8 mouse cellular contexts compared by ENCODE assay signal in the genomic region with DNA sequence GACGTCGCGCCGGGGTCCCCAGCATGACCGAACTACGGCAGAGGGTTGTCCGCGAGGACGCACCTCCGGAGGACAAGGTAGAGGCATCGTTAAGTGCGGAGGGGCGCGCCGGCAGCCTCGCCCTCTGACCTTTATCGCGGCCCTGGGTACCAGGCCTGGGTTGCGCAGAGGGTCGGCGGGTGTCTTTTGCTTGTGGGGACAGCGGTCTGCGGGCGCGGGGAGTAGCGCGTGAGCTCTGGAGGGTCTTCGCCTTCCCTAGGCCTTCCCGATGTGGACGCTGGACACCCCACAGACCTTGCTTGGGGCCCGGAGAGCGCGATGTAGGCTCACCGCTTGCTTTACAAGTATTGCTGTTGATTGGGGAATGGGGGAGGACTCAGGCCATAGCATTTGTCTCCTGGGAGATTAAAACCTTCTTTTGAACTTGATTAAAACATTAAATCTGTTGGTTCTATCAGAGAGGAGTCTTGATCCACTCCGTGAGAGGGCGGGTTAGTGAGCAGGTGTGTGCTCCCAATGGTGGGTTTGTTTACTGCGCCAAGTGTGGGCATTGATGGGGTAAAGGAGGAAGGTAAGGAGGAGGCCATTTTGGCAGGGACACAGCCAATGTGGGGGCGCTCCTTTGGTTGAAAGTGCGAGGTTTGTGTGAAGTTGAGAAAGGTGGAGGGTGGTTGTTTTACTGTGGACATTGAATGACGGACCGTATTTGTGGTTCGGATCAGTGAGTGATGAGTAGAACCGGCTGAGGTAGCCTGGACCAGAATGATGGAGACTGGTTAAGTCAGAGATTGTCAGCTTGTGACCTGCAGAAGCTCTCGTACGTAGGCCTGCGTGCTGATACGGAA. TPM values are rescaled to one million over a fixed set of nuclear protein-coding genes. Genes with fewer than 3 reads are reported as not detected.
DNase-seq lines count a peak whose midpoint lies in the region; ATAC-seq and TF ChIP-seq lines count a peak whose summit lies in the region.

No protein-coding gene starts in this region.

- under 1% methylated on average over 45 of the region's 47 CpGs for WGBS in limb, embryonic 14.5 days

- H3K4me3 ChIP-seq in E14TG2a.4 (replicated peaks; ENCODE audit: low read length): peak overlapping the region; percentile 94
- peak overlapping the region; percentile 93 for H3K4me3 ChIP-seq in limb, embryonic 14.5 days (replicated peaks; ENCODE audit: low read length)

- peak; percentile 45 to 84 for DNase-seq in adrenal gland, adult (ENCODE audit: inconsistent age in 2 of 2, low spot score in 1 of 2)
- no peak for DNase-seq in adrenal gland, postnatal 25 days
- peak; percentile 31 to 45 for DNase-seq in cerebellum, postnatal 36 days
- DNase-seq in limb, embryonic 14.5 days (ENCODE audit: low spot score): peak; percentile 17
- peak; percentile 47 for DNase-seq in neural tube, embryonic 10.5 days (ENCODE audit: extremely low spot score, low spot score)
- DNase-seq in thymus, postnatal 14 days: peak; percentile 60

- peak overlapping the region; percentile 83 for H3K9ac ChIP-seq in limb, embryonic 14.5 days (ENCODE audit: low read depth, low read length, severe bottlenecking)

- peak overlapping the region; percentile 46 for H3K27ac ChIP-seq in limb, embryonic 14.5 days (replicated peaks; ENCODE audit: low read depth, low read length)

- TF ChIP-seq CTCF in E14TG2a.4 (conservative IDR thresholded peaks at IDR 0.05; ENCODE audit: low read length): no peak

- TF ChIP-seq POLR2A in limb, embryonic 14.5 days (IDR thresholded peaks at IDR 0.05; ENCODE audit: borderline replicate concordance, extremely low read depth, insufficient read depth, insufficient read length): peak; percentile 11; the same call in 1 of the 2 replicates

- H3K9me3 ChIP-seq in E14TG2a.4 (ENCODE audit: low read length): no peaks in the 10 kb centered on the region
- no peaks in the 10 kb centered on the region for H3K9me3 ChIP-seq in limb, embryonic 14.5 days (ENCODE audit: control insufficient read depth, low read length)

- H3K27me3 ChIP-seq in E14TG2a.4 (ENCODE audit: insufficient read depth, low read length): no peaks in the 10 kb centered on the region
- no peaks in the 10 kb centered on the region for H3K27me3 ChIP-seq in limb, embryonic 14.5 days (ENCODE audit: control insufficient read depth, insufficient read depth, low read length)

- peak overlapping the region; percentile 75 for H3K4me2 ChIP-seq in limb, embryonic 14.5 days (replicated peaks; ENCODE audit: low read depth, low read length, severe bottlenecking)

- peaks cover 63% of the 10 kb centered on the region for H3K4me1 ChIP-seq in E14TG2a.4 (replicated peaks; ENCODE audit: low read depth, low read length)
- H3K4me1 ChIP-seq in limb, embryonic 14.5 days (ENCODE audit: control insufficient read depth, insufficient read depth, low read length): peaks cover 8% of the 10 kb centered on the region

- no peaks in the 10 kb centered on the region for H3K36me3 ChIP-seq in E14TG2a.4 (ENCODE audit: insufficient read depth, low read length)
- H3K36me3 ChIP-seq in limb, embryonic 14.5 days (ENCODE audit: control insufficient read depth, insufficient read depth, low read length): no peaks in the 10 kb centered on the region

- ATAC-seq in hematopoietic stem cell, adult 5-6 weeks (replicated peaks in 1 of 2; ENCODE audit: insufficient read depth in 1 of 2, low FRiP score in 2 of 2, low TSS enrichment in 1 of 2, low read depth in 1 of 2, poor library complexity in 2 of 2, severe bottlenecking in 2 of 2): peak; percentile 22 to 34; a peak in 2 of 4 replicates
- no peak; the same call in none of the 2 replicates for ATAC-seq in limb, embryonic 14.5 days (ENCODE audit: low FRiP score, low read depth)

RNA-seq across cellular contexts. Expression of a gene that starts 0.7 kb away (rescaled TPM):
- total RNA-seq in adrenal gland, postnatal 25 days (2021): 70.5 and 91.0 TPM in 2 replicates
- total RNA-seq in hematopoietic stem cell, adult 5-6 weeks (2017): 13.4 and 17.4 TPM in 2 replicates
- polyA plus RNA-seq in limb, embryonic 14.5 days (2012; rRNA removed): 21.2 and 26.1 TPM in 2 replicates
- polyA plus RNA-seq in limb, embryonic 14.5 days (2014; fragmentation: Nextera tagmentation; extraction: Ambion mirVana): 17.1 and 25.1 TPM in 2 replicates

RNA-seq across cellular contexts. Expression of a gene that starts 10.5 kb away (rescaled TPM):
- total RNA-seq in adrenal gland, postnatal 25 days (2021): 92.6 and 103 TPM in 2 replicates
- total RNA-seq in hematopoietic stem cell, adult 5-6 weeks (2017): 634 and 659 TPM in 2 replicates
- 284 and 315 TPM in 2 replicates for polyA plus RNA-seq in limb, embryonic 14.5 days (2012; rRNA removed)
- polyA plus RNA-seq in limb, embryonic 14.5 days (2014; fragmentation: Nextera tagmentation; extraction: Ambion mirVana): 229 and 234 TPM in 2 replicates

RNA-seq across cellular contexts. Expression of a gene that starts 16.0 kb away (rescaled TPM):
- total RNA-seq in adrenal gland, postnatal 25 days (2021): 46.2 and 46.4 TPM in 2 replicates
- total RNA-seq in hematopoietic stem cell, adult 5-6 weeks (2017): 36.4 and 63.7 TPM in 2 replicates
- 69.4 and 72.1 TPM in 2 replicates for polyA plus RNA-seq in limb, embryonic 14.5 days (2012; rRNA removed)
- polyA plus RNA-seq in limb, embryonic 14.5 days (2014; fragmentation: Nextera tagmentation; extraction: Ambion mirVana): 47.2 and 55.6 TPM in 2 replicates
